Mouse (Mus musculus) kidney, postnatal 0 days (tissue): Measurements from ENCODE around the gene Slit3. TPM values are rescaled to one million over a fixed set of nuclear protein-coding genes. Genes with fewer than 3 reads are reported as not detected.

Experiments
- ATAC-seq: fragments of 200-750 bp; cut with Nextera tagmentation; replicated peaks from 2 replicates; pipeline ENCODE4 v1.8.0; 2017; ENCODE audit warnings: low read depth, moderate number of reproducible peaks, moderate TSS enrichment, moderate library complexity; ENCODE audit not compliant: low FRiP score
- DNase-seq: peaks from one replicate; pipeline ENCODE4 v3.0.0-alpha.2; 2016; ENCODE audit warnings: low spot score
- H3K27ac ChIP-seq: fragments of 300-500 bp; sonication (generic); 2 replicates; pipeline ENCODE4 v1.5.1; 2014; ENCODE audit warnings: mild to moderate bottlenecking
- H3K27me3 ChIP-seq: fragments of 300-500 bp; sonication (generic); 2 replicates; pipeline ENCODE4 v1.6.1; 2014; ENCODE audit warnings: low read length, mixed read lengths; ENCODE audit not compliant: insufficient read depth
- H3K36me3 ChIP-seq: fragments of 300-500 bp; sonication (generic); 2 replicates; pipeline ENCODE4 v1.6.1; 2014; ENCODE audit warnings: low read length, mixed read lengths; ENCODE audit not compliant: insufficient read depth
- H3K4me1 ChIP-seq: fragments of 300-500 bp; sonication (generic); replicated peaks from 2 replicates; pipeline ENCODE4 v1.6.1; 2014; ENCODE audit warnings: antibody characterized with exemption, low read length, mixed read lengths; ENCODE audit not compliant: insufficient read depth
- H3K4me2 ChIP-seq: fragments of 300-500 bp; sonication (generic); 2 replicates; pipeline ENCODE4 v1.6.1; 2014; ENCODE audit warnings: mild to moderate bottlenecking, low read length, moderate library complexity, mixed read lengths
- H3K4me3 ChIP-seq: fragments of 300-500 bp; sonication (generic); replicated peaks from 2 replicates; pipeline ENCODE4 v1.5.1; 2014; ENCODE audit warnings: low read depth, low read length
- H3K9ac ChIP-seq: fragments of 300-500 bp; sonication (generic); 2 replicates; pipeline ENCODE4 v1.6.1; 2014; ENCODE audit warnings: low read depth, low read length
- H3K9me3 ChIP-seq: fragments of 300-500 bp; sonication (generic); replicated peaks from 2 replicates; pipeline ENCODE4 v1.6.1; 2016; ENCODE audit warnings: low read length, inconsistent platforms, mixed read lengths
- CTCF ChIP-seq: IDR thresholded peaks from 2 replicates; pipeline ENCODE4 v1.5.1; 2016; ENCODE audit warnings: antibody characterized with exemption, low read depth, mild to moderate bottlenecking, moderate library complexity
- WGBS: fragments of 180-500 bp; shearing (Covaris S2); extraction: QIAGEN DNeasy Blood & Tissue Kit; methylation state at CpG from one replicate; pipeline ENCODE4 v1.1.7; 2014; 5-methylcytosine and 5-hydroxymethylcytosine counted together
- polyA plus RNA-seq: library from polyadenylated mRNA; unstranded; fragments of >200 nt; fragmentation: Nextera tagmentation; extraction: Ambion mirVana; gene quantifications from 2 replicates; pipeline ENCODE4 v1.2.1, GENCODE M21; 2015

Gene Slit3
- polyA plus RNA-seq, 1 experiment from 2014 or later: 6.6 TPM

DNA sequence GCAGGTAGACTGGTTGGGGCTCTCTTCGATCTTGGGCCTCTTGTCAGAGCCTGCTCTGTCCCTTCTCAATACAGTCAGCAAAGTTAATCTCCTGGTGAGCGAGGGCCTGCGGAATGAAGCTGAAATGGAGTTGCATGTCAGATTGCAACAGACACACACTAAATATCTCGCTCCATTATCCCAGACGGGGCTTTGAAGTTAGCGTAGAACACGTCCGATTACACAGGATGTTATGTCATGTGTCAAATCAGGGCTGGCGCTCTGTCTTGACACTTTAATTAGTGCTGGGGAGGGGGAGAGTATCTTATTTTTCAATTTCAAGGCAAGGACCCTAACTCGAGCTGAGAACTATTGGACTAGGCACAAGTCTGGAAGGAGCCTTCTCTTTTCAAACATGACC is 243.4 kb downstream of the Slit3 start:
- 48% methylated on average over 10 of the region's 10 CpGs for WGBS
- Histone ChIP-seq H3K27ac (no peak overlapping the region), H3K36me3 (no peaks in the 10 kb centered on the region), H3K9me3 (no peaks in the 10 kb centered on the region), H3K27me3 (no peaks in the 10 kb centered on the region), H3K4me1 (no peaks in the 10 kb centered on the region), H3K4me2 (no peak overlapping the region), H3K4me3 (no peak overlapping the region), H3K9ac (no peak overlapping the region)
- no peak for TF ChIP-seq CTCF
- no peak for DNase-seq
- ATAC-seq: no peak

DNA sequence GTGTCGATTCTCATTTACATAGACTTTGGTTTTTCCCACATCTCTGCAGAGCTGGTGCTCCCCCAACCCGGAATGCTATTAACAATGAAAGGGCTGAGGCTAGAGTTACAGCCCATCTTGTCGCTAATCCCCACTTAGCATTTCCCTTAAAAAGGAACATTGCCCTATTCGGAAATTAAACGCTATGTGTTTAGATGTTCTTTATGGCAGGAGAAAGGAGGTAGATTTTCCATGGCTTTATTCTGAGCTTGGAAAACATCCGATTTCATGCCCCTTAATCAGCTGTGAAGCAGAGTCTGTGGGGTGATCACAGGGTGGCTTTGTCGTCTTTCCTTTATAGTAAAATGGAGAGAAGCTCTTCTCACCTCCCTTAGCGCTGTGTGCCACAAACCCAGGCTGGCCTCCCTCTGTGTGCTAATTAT is 244.5 kb downstream of the Slit3 start:
- H3K36me3 ChIP-seq: no peaks in the 10 kb centered on the region
- H3K9me3 ChIP-seq: no peaks in the 10 kb centered on the region
- H3K9ac ChIP-seq: no peak overlapping the region

DNA sequence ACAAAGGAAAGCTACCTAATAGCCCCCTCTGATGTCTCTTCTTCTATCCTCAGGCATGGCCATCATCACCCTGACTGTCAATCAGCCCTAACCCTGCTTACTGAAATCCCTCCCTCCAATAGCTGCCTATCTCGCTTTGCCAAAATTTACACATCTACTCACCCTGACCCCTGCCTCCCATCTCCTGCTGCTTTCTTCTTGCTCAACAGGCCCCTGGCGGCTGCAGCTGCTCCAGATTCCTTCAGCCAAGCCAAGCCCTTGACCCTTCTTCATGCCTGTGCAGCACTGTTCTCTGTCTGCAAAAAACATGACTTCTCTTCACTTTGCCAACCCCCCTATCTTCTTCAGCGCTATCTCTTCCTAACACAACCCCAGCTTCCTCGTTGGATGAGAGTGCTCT is 245.6 kb downstream of the Slit3 start:
- H3K9ac ChIP-seq: no peak overlapping the region
- WGBS: 83% methylated on average over 4 of the region's 4 CpGs
- H3K36me3 ChIP-seq: no peaks in the 10 kb centered on the region
- no peak for DNase-seq
- no peaks in the 10 kb centered on the region for H3K9me3 ChIP-seq
- ATAC-seq: no peak
- H3K27ac ChIP-seq: no peak overlapping the region
- no peak overlapping the region for H3K4me3 ChIP-seq
- no peaks in the 10 kb centered on the region for H3K27me3 ChIP-seq
- H3K4me2 ChIP-seq: no peak overlapping the region
- H3K4me1 ChIP-seq: 0 out of 2 replicates have a peak, but pooled peaks cover 4% of the 10 kb centered on the region
- no peak for TF ChIP-seq CTCF

More for the DNA sequence above, 244.5 kb downstream of the Slit3 start:
- ATAC-seq: no peak
- H3K4me3 ChIP-seq: no peak overlapping the region
- WGBS: 25% methylated on average over 8 of the region's 8 CpGs
- H3K27me3 ChIP-seq: no peaks in the 10 kb centered on the region
- no peak overlapping the region for H3K4me2 ChIP-seq
- no peaks in the 10 kb centered on the region for H3K4me1 ChIP-seq
- H3K27ac ChIP-seq: no peak overlapping the region
- no peak for TF ChIP-seq CTCF
- DNase-seq: no peak

DNA sequence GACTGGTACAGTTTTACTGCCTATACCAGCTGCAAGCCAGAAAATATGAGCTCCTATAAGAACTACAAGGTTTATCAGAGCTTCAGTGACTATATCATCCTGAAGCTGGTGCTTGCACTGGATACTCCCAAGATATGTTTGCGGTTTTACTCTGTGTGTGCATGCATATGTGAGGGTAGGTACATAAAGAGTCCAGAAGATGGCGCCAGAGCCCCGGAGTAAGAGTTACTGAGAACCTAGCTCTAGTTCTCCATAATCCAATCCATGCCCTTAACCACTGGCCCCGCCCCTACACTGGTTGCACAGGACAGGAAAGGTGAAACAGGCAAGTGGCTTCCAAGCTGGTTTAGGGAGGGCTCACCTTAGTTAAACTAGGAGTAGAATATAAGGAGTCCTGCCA is 246.2 kb downstream of the Slit3 start:
- DNase-seq: no peak
- Histone ChIP-seq H3K9ac (no peak overlapping the region), H3K27ac (no peak overlapping the region), H3K4me2 (no peak overlapping the region), H3K9me3 (no peaks in the 10 kb centered on the region), H3K4me1 (0 out of 2 replicates have a peak, but pooled peaks cover 4% of the 10 kb centered on the region), H3K36me3 (no peaks in the 10 kb centered on the region), H3K27me3 (no peaks in the 10 kb centered on the region), H3K4me3 (no peak overlapping the region)
- TF ChIP-seq CTCF: peak; percentile 20; the same call in 1 of the 2 replicates
- 0 out of 2 replicates have a peak, but pooled peaks have one; percentile 17 for ATAC-seq
- 86% methylated on average over 4 of the region's 4 CpGs for WGBS

DNA sequence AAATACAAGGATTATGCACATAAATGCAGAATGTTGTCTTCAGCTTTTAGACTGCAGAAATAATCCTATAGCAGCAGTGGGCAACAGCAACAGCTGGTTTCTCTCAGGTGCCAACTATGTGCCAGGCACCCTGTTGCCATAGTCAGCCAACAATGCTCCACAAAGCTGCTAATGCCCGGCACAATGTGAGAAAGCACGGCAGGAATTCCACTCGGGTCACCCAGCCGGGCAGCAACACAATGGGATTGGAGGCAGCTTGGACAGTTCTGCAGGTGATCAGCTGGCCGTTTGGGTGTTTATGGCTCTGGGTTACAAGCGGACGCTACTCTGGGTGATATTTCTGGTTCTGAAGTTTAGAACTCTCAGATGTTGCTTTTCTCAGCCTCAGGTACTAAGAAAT is 248.9 kb downstream of the Slit3 start:
- TF ChIP-seq CTCF: no peak
- WGBS: 39% methylated on average over 7 of the region's 7 CpGs
- Histone ChIP-seq H3K4me3 (no peak overlapping the region), H3K9me3 (no peaks in the 10 kb centered on the region), H3K27me3 (no peaks in the 10 kb centered on the region), H3K9ac (no peak overlapping the region), H3K4me1 (0 out of 2 replicates have a peak, but pooled peaks cover 4% of the 10 kb centered on the region), H3K4me2 (no peak overlapping the region), H3K36me3 (no peaks in the 10 kb centered on the region), H3K27ac (no peak overlapping the region)
- no peak for ATAC-seq
- DNase-seq: no peak

DNA sequence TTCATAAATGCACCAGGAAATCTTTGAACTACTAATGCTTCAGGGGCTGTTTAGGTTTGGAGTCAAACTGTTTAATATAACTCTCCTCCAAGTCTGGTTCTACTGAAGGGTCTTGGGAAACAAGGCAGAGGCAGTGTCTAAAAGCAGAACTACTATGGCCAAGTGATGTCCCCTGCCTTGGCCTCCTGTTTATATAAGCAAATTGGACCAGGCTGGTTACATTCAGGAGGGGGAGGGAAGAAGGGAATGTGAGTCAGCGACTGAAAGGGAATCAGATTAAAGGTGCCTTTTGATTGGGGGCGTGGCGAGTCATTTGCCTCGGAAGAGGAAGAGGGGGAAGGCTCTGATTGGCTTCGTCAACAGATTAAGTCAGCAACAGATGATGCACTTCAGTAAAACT is 249.7 kb downstream of the Slit3 start:
- no peaks in the 10 kb centered on the region for H3K9me3 ChIP-seq
- H3K4me3 ChIP-seq: no peak overlapping the region
- H3K27ac ChIP-seq: no peak overlapping the region
- 24% methylated on average over 5 of the region's 5 CpGs for WGBS
- no peak overlapping the region for H3K9ac ChIP-seq
- ATAC-seq (no peak), DNase-seq (no peak)
- H3K36me3 ChIP-seq: no peaks in the 10 kb centered on the region
- H3K27me3 ChIP-seq: no peaks in the 10 kb centered on the region
- 0 out of 2 replicates have a peak, but pooled peaks cover 4% of the 10 kb centered on the region for H3K4me1 ChIP-seq
- TF ChIP-seq CTCF: no peak
- H3K4me2 ChIP-seq: no peak overlapping the region

DNA sequence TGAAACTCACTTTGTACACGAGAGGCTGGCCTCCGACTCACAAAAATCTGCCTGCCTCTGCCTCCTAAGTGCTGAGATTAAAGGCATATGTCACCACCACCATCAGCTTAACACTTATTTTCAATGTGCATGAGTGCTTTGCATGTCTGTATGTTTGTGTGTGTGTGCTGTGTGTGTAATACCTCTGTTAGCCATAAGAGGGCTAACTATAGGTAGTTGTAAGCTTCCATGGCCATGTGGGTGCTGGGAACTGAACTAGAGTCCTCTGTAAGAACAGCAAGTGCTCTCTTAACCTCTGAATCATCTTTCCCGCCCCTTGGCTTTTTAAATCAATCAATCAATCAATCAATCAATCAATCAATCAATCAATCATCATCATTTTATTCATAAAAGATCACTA is 251.4 kb downstream of the Slit3 start:
- ATAC-seq (no peak), DNase-seq (no peak)
- Histone ChIP-seq H3K4me3 (no peak overlapping the region), H3K36me3 (no peaks in the 10 kb centered on the region), H3K4me1 (0 out of 2 replicates have a peak, but pooled peaks cover 4% of the 10 kb centered on the region), H3K9me3 (no peaks in the 10 kb centered on the region), H3K4me2 (no peak overlapping the region), H3K27ac (no peak overlapping the region), H3K9ac (no peak overlapping the region), H3K27me3 (no peaks in the 10 kb centered on the region)
- TF ChIP-seq CTCF: peak; percentile 6; the same call in 1 of the 2 replicates
- 97% methylated on average over 3 of the region's 3 CpGs for WGBS
